8 mouse cellular contexts compared by ENCODE assay signal in genomic region chr6:82705221-82705620, GRCm38 (mm10). TPM values are rescaled to one million over a fixed set of nuclear protein-coding genes. Genes with fewer than 3 reads are reported as not detected.
DNase-seq lines count a peak whose midpoint lies in the region; ATAC-seq and TF ChIP-seq lines count a peak whose summit lies in the region.

Gene Pole4 (minus strand): TSS chr6:82705365.

- no peaks in the 10 kb centered on the region for H3K36me3 ChIP-seq in forebrain, postnatal 0 days (ENCODE audit: insufficient read depth)
- no peaks in the 10 kb centered on the region for H3K36me3 ChIP-seq in hindbrain, embryonic 15.5 days
- no peaks in the 10 kb centered on the region for H3K36me3 ChIP-seq in liver, postnatal 0 days (replicated peaks; ENCODE audit: insufficient read depth, low read length)

- H3K4me1 ChIP-seq in forebrain, postnatal 0 days (ENCODE audit: insufficient read depth): no peaks in the 10 kb centered on the region
- peaks cover 6% of the 10 kb centered on the region for H3K4me1 ChIP-seq in hindbrain, embryonic 15.5 days (replicated peaks)
- H3K4me1 ChIP-seq in liver, postnatal 0 days (ENCODE audit: insufficient read depth): no peaks in the 10 kb centered on the region

- TF ChIP-seq CTCF in forebrain, postnatal 0 days (IDR thresholded peaks at IDR 0.05; ENCODE audit: low read depth): no peak
- no peak for TF ChIP-seq CTCF in liver, postnatal 0 days (IDR thresholded peaks at IDR 0.05; ENCODE audit: low read depth)

- DNase-seq in frontal cortex, adult 2 months (ENCODE audit: extremely low spot score in 1 of 2, low spot score in 1 of 2): no peak
- no peak for DNase-seq in forebrain, postnatal 0 days
- DNase-seq in liver, postnatal 0 days: no peak
- DNase-seq in adipocyte (ENCODE audit: low spot score): no peak
- no peak for DNase-seq in urinary bladder, postnatal 4 days (ENCODE audit: low spot score in 2 of 2)

- WGBS in forebrain, postnatal 0 days: 84% methylated on average over 5 of the region's 5 CpGs
- 82% methylated on average over 5 of the region's 5 CpGs for WGBS in hindbrain, embryonic 15.5 days
- 58% methylated on average over 5 of the region's 5 CpGs for WGBS in liver, postnatal 0 days (ENCODE audit: insufficient replicate concordance)

- TF ChIP-seq EP300 in liver, postnatal 0 days (IDR thresholded peaks at IDR 0.05; ENCODE audit: low read depth): no peak

- H3K9ac ChIP-seq in forebrain, postnatal 0 days: no peak within 1 kb of the TSS
- no peak within 1 kb of the TSS for H3K9ac ChIP-seq in hindbrain, embryonic 15.5 days
- H3K9ac ChIP-seq in liver, postnatal 0 days (replicated peaks): no peak within 1 kb of the TSS

- H3K27ac ChIP-seq in forebrain, postnatal 0 days (ENCODE audit: low read depth, low read length): no peak within 1 kb of the TSS
- no peak within 1 kb of the TSS for H3K27ac ChIP-seq in hindbrain, embryonic 15.5 days (replicated peaks)
- no peak within 1 kb of the TSS for H3K27ac ChIP-seq in liver, postnatal 0 days (ENCODE audit: low read depth)

- H3K4me2 ChIP-seq in forebrain, postnatal 0 days (ENCODE audit: low read depth): no peak within 1 kb of the TSS
- H3K4me2 ChIP-seq in hindbrain, embryonic 15.5 days: no peak within 1 kb of the TSS
- no peak within 1 kb of the TSS for H3K4me2 ChIP-seq in liver, postnatal 0 days (ENCODE audit: low read depth, low read length)

- no peaks in the 10 kb centered on the region for H3K27me3 ChIP-seq in forebrain, postnatal 0 days (ENCODE audit: insufficient read depth, low read length)
- 0 out of 2 replicates have a peak, but pooled peaks cover 5% of the 10 kb centered on the region for H3K27me3 ChIP-seq in hindbrain, embryonic 15.5 days
- H3K27me3 ChIP-seq in liver, postnatal 0 days (ENCODE audit: insufficient read depth, low read length): peaks cover 7% of the 10 kb centered on the region; the same call in 1 of the 2 replicates

- no peak within 1 kb of the TSS for H3K4me3 ChIP-seq in forebrain, postnatal 0 days (ENCODE audit: low read depth, low read length)
- H3K4me3 ChIP-seq in hindbrain, embryonic 15.5 days: no peak within 1 kb of the TSS
- H3K4me3 ChIP-seq in liver, postnatal 0 days (ENCODE audit: low read depth, low read length): no peak within 1 kb of the TSS

- no peak for ATAC-seq in frontal cortex, adult (ENCODE audit: low TSS enrichment)
- no peak for ATAC-seq in activated CD4-positive, CD25-positive, alpha-beta regulatory T cell, adult 4 months
- ATAC-seq in forebrain, postnatal 0 days: no peak
- no peak for ATAC-seq in hindbrain, embryonic 15.5 days (ENCODE audit: low FRiP score, low read depth)
- ATAC-seq in liver, postnatal 0 days: no peak

- no peaks in the 10 kb centered on the region for H3K9me3 ChIP-seq in forebrain, postnatal 0 days (ENCODE audit: low read length)
- no peaks in the 10 kb centered on the region for H3K9me3 ChIP-seq in hindbrain, embryonic 15.5 days
- H3K9me3 ChIP-seq in liver, postnatal 0 days (ENCODE audit: low read length): no peaks in the 10 kb centered on the region

RNA-seq across cellular contexts. Expression of gene Pole4, which starts in this region (rescaled TPM):
- 41.6 and 44.6 TPM in 2 replicates for polyA plus RNA-seq in frontal cortex, adult 2 months (2012; rRNA removed)
- polyA plus RNA-seq in activated CD4-positive, CD25-positive, alpha-beta regulatory T cell, adult 4 months (2017; shearing (Covaris generic)): 10 to 100 TPM; 67.9 to 73.6 TPM
- total RNA-seq in forebrain, postnatal 0 days (2014; rRNA removed): 82.3 and 99.0 TPM in 2 replicates
- 141 and 146 TPM in 2 replicates for polyA plus RNA-seq in forebrain, postnatal 0 days (2015; fragmentation: Nextera tagmentation; extraction: Ambion mirVana)
- polyA plus RNA-seq in hindbrain, embryonic 15.5 days (2015; fragmentation: Nextera tagmentation; extraction: Ambion mirVana): 125 and 130 TPM in 2 replicates
- 87.7 and 87.9 TPM in 2 replicates for polyA plus RNA-seq in liver, postnatal 0 days (2015; fragmentation: Nextera tagmentation; extraction: Ambion mirVana)
